Mouse (Mus musculus): ENCODE measurements around the gene Kcnn3.

DNA sequence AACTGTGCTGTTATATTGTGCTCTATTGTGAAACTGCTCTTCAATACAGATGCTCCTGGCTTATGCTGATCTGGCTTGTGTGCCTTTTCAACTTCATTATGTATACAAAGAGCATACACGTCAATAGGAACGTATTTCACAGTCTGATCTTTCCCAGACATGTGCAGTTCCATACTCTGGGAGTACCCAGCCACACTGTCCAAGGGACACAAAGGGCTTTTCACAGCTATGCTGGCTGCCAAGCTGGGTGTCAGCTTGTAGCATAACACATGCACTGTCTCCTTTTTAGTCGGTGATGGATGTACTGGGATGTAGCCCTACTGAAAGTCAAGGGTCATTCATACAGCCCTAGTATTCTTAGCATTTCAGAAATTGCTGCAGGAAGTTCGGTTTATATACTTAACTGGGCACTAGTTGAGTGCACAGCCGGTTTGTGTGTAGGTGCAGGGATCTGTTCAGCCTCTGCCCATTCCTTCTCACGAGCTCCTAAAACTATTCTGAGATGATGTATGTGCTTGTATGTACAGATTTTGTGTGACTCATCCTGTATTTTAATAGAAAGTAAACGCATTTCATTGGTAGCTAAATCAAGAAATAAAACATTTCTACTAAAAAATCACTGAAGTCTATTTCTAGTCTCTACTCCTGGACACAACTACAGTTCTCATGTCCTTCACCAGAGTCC lies 203.6 kb downstream of the Kcnn3 start:
- TF ChIP-seq POLR2A (IDR thresholded peaks at IDR 0.05; ENCODE audit: control insufficient read depth, extremely low read depth, insufficient read depth, low read length, poor library complexity), result no peak
- TF ChIP-seq CTCF (IDR thresholded peaks at IDR 0.05; ENCODE audit: borderline replicate concordance, control insufficient read depth, extremely low read depth, insufficient read depth, low read length, poor library complexity), result no peak
